Mouse (Mus musculus) lung, postnatal 25 days (tissue): Measurements from ENCODE around the gene Slc22a1.
"Not testable (repeated sequence)": the region's sequence is repeated elsewhere in the genome, so short reads cannot be mapped to it uniquely, and the experiment has no call there.

Source experiments
- DNase-seq: peaks from one replicate; pipeline ENCODE4 v3.0.0; 2022; ENCODE audit warnings: low spot score

The Slc22a1 gene

GRCm38 (mm10) chr17:12684928-12685624, 9.4 kb upstream of the Slc22a1 start:
- no peak for DNase-seq

- no peak for DNase-seq
Measured at GRCm38 (mm10) chr17:12684412-12684811, 8.8 kb upstream of the Slc22a1 start.

- no peak for DNase-seq
Measured at GRCm38 (mm10) chr17:12683582-12683981, 8.0 kb upstream of the Slc22a1 start.

GRCm38 (mm10) chr17:12678261-12678660, 2.6 kb upstream of the Slc22a1 start:
- DNase-seq = no peak

- DNase-seq = no peak
Measured at GRCm38 (mm10) chr17:12677139-12677538, 1.5 kb upstream of the Slc22a1 start.

GRCm38 (mm10) chr17:12674980-12675379, 649 bp downstream of the Slc22a1 start:
- not testable (repeated sequence) for DNase-seq

GRCm38 (mm10) chr17:12673871-12674270, 1.8 kb downstream of the Slc22a1 start:
- DNase-seq = no peak

- no peak for DNase-seq
Measured at GRCm38 (mm10) chr17:12672285-12672790, 3.3 kb downstream of the Slc22a1 start.

- DNase-seq = no peak
Measured at GRCm38 (mm10) chr17:12671029-12671605, 4.5 kb downstream of the Slc22a1 start.

- no peak for DNase-seq
Measured at GRCm38 (mm10) chr17:12669363-12669679, 6.3 kb downstream of the Slc22a1 start.

GRCm38 (mm10) chr17:12668478-12669362, 6.9 kb downstream of the Slc22a1 start:
- no peak for DNase-seq

GRCm38 (mm10) chr17:12664156-12664555, 11.5 kb downstream of the Slc22a1 start:
- DNase-seq = no peak

GRCm38 (mm10) chr17:12660572-12661260, 14.9 kb downstream of the Slc22a1 start:
- DNase-seq = peak; percentile 53

- DNase-seq = no peak
Measured at GRCm38 (mm10) chr17:12659233-12659632, 16.4 kb downstream of the Slc22a1 start.

- no peak for DNase-seq
Measured at GRCm38 (mm10) chr17:12658784-12659183, 16.8 kb downstream of the Slc22a1 start.

GRCm38 (mm10) chr17:12655826-12656225, 19.8 kb downstream of the Slc22a1 start:
- no peak for DNase-seq

- no peak for DNase-seq
Measured at GRCm38 (mm10) chr17:12654061-12654460, 21.6 kb downstream of the Slc22a1 start.

GRCm38 (mm10) chr17:12652604-12653003, 23.0 kb downstream of the Slc22a1 start:
- DNase-seq = no peak

GRCm38 (mm10) chr17:12645461-12645860, 30.2 kb downstream of the Slc22a1 start:
- DNase-seq = peak; percentile 16

- DNase-seq = no peak
Measured at GRCm38 (mm10) chr17:12641087-12641486, 34.5 kb downstream of the Slc22a1 start.

- no peak for DNase-seq
Measured at GRCm38 (mm10) chr17:12639585-12639984, 36.0 kb downstream of the Slc22a1 start.

GRCm38 (mm10) chr17:12634814-12635213, 40.8 kb downstream of the Slc22a1 start:
- DNase-seq = no peak
